Mouse (Mus musculus) splenic B cell, adult 2 months (primary cell): ENCODE data around the gene Gsn.

Experiments
- DNase-seq: peaks from one replicate; pipeline ENCODE4 v3.0.0-alpha.2; 2011; ENCODE audit warnings: low read depth, low spot score
- H3K27me3 ChIP-seq: 2 replicates; pipeline ENCODE4 v1.6.1; 2012; ENCODE audit warnings: mild to moderate bottlenecking, low read length, moderate library complexity, mixed read lengths; ENCODE audit not compliant: control insufficient read depth, poor library complexity, insufficient read depth, severe bottlenecking
- H3K36me3 ChIP-seq: 2 replicates; pipeline ENCODE4 v1.6.1; 2012; ENCODE audit warnings: mild to moderate bottlenecking, low read length, moderate library complexity, mixed read lengths; ENCODE audit not compliant: control insufficient read depth, poor library complexity, insufficient read depth, severe bottlenecking

Gene Gsn

GRCm38 (mm10) chr2:35255885-35256833, at the start of gene Gsn:
Gsn (plus strand) TSS chr2:35256380.
- DNase-seq = peak; percentile 79

GRCm38 (mm10) chr2:35206761-35207160, 49.4 kb upstream of the Gsn start:
- H3K27me3 ChIP-seq = no peaks in the 10 kb centered on the region
- DNase-seq = no peak
- H3K36me3 ChIP-seq = no peaks in the 10 kb centered on the region

More at GRCm38 (mm10) chr2:35255885-35256833, at the start of gene Gsn:
- H3K36me3 ChIP-seq = no peaks in the 10 kb centered on the region
- H3K27me3 ChIP-seq = no peaks in the 10 kb centered on the region

DNA sequence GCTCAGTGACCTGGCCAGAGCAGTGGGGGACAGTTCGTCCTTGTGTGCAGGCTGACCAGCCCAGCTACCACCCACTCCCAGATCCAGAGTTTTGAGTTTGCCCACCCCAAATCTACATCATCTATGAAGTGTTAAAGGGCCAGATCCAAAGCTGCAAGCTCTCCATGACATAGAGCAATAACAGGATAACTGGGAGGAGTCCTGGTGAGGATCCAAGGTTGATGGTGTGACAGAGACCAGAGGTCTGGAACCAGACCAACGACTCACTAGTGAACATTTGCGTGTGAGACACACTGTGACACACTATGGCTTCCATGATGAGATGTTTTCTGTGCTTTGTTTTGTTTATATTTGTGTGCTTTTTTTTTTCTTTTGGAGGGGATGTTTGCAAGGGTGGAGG, 48.1 kb upstream of the Gsn start:
- H3K36me3 ChIP-seq = no peaks in the 10 kb centered on the region
- no peak for DNase-seq
- no peaks in the 10 kb centered on the region for H3K27me3 ChIP-seq

DNA sequence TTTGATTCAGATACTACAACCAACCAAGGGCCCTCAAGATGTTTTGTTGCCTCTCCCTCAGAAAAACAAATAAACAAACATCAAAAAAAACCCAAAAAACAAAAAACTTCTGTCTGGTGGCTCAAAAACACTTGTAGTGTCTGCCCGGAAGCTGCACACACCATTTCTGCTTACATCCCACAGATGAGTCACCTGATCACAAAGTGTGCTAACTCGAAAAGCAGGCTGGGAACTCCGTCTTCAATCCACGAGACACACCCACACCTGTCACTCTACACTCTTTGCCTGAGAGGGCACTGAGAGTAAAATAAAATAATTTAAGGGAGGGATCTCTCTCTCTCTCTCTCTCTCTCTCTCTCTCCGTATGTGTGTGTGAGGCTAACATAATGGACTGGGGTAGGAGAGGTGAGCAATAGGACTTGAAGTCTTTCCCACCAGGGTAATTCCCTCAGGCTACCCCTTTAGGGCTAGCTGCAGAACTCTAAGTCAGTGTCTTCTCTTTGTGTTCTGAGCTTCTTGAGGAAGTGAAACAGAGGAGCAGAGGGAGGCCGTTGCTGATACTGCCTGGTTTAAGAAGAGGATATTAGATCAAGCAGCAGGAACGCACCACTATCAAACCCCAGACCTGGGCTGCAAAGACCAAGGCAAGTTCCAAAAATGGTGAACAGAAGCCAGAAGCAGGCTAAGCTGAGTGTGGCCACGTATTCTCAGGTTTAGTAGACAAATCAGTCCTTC, 47.1 kb upstream of the Gsn start:
- no peaks in the 10 kb centered on the region for H3K36me3 ChIP-seq
- DNase-seq = peak; percentile 77
- H3K27me3 ChIP-seq = no peaks in the 10 kb centered on the region

GRCm38 (mm10) chr2:35211681-35212080, 44.5 kb upstream of the Gsn start:
- Histone ChIP-seq H3K27me3 (no peaks in the 10 kb centered on the region; the same call in 1 of the 2 replicates), H3K36me3 (no peaks in the 10 kb centered on the region)
- no peak for DNase-seq

- DNase-seq = no peak
- H3K36me3 ChIP-seq = no peaks in the 10 kb centered on the region
- H3K27me3 ChIP-seq = no peaks in the 10 kb centered on the region; the same call in 1 of the 2 replicates
Observed at GRCm38 (mm10) chr2:35213345-35213910, 42.8 kb upstream of the Gsn start.

- H3K27me3 ChIP-seq = no peaks in the 10 kb centered on the region; the same call in 1 of the 2 replicates
Observed at GRCm38 (mm10) chr2:35214881-35215358, 41.3 kb upstream of the Gsn start.

GRCm38 (mm10) chr2:35215363-35215762, 40.8 kb upstream of the Gsn start:
- Histone ChIP-seq H3K36me3 (no peaks in the 10 kb centered on the region), H3K27me3 (no peaks in the 10 kb centered on the region; the same call in 1 of the 2 replicates)
- DNase-seq = no peak

More at GRCm38 (mm10) chr2:35214881-35215358, 41.3 kb upstream of the Gsn start:
- peak; percentile 83 for DNase-seq
- H3K36me3 ChIP-seq = no peaks in the 10 kb centered on the region

GRCm38 (mm10) chr2:35216701-35217100, 39.5 kb upstream of the Gsn start:
- no peaks in the 10 kb centered on the region for H3K36me3 ChIP-seq
- H3K27me3 ChIP-seq = no peaks in the 10 kb centered on the region; the same call in 1 of the 2 replicates
- DNase-seq = no peak

DNA sequence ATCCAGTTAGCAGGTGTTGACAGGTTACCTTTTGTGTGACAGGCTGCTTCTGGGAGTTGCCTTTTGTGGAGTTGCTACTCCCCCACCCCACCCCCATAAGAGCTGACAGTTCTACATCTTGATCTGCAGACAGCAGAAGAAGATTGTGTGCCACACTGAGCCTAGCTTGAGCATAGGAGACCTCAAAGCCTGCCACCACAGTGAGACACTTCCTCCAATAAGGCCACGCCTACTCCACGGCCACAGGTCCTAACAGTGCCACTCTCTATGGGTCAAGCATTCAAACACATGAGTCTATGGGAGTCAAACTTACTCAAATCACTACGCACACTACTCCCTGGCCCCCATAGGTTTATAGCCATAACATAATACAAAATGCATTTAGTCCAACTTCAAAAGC, 37.4 kb upstream of the Gsn start:
- Histone ChIP-seq H3K36me3 (no peaks in the 10 kb centered on the region), H3K27me3 (no peaks in the 10 kb centered on the region; the same call in 1 of the 2 replicates)
- DNase-seq = no peak

DNA sequence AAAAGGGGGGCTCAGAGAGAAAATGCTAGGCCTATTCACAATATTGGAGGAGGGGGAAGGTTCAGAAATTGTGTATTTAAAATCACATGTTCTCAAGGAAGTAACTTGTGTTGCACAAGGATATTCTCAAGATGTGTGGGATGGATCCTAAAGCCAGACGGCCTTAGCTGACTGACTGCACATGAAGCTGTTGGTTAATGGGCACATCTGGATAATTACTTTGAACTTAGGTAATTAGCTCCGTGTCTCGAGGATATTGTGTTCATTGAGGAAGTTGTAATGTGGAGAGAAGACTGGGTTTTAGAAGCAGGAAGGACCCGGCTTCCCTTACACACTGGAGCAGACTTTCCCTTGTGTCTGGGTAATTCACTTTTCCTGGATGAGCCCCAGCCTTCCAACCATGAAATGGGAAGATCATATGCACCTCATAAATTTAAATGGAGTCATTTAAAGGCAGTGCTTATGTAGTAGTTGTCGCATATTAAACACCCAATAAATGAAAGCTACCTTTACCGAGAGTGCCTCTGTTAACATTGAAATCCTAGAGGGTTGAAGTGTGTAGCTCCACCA, 33.3 kb upstream of the Gsn start:
- Histone ChIP-seq H3K36me3 (no peaks in the 10 kb centered on the region), H3K27me3 (no peaks in the 10 kb centered on the region)
- DNase-seq = no peak

DNA sequence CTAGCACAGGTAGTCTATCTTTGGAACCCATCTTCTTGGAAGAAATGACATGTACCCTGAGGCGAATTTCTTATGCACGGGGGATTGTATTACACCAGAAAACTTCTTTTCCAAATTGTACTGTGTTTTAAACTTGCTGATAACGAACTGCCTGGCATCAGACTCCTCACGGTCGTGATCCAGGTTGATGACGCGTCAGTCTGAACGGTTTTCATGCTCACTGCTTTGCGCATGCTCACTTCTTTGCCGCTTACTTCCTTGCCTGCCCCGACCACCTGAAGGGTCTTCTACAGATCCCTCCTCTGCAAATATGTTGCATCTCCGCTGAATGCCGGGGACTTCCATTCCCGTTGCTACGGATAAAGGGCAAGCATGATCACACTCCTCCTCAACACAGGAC, 31.9 kb upstream of the Gsn start:
- H3K27me3 ChIP-seq = no peaks in the 10 kb centered on the region
- no peak for DNase-seq
- H3K36me3 ChIP-seq = no peaks in the 10 kb centered on the region

DNA sequence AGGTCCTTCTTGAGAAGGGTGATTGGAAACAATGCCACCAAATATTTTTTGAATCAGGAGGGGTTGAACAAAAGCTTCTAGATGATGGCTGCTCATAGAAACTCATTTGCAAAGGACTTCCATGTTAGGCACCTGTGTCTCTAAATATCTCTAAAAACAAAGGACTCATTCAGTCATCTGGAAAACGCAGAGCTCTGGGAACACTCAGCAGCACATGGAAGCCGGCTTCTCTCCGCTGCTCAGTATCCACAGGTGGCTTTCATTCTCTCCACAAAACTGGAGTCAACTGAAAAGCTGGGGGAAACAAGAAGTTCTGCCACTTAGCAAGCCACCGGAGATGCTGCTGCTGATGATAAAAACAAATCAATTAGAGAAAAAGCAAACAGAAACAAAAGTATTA, 28.0 kb upstream of the Gsn start:
- DNase-seq = no peak
- Histone ChIP-seq H3K36me3 (no peaks in the 10 kb centered on the region), H3K27me3 (no peaks in the 10 kb centered on the region)

GRCm38 (mm10) chr2:35230215-35230614, 26.0 kb upstream of the Gsn start:
- DNase-seq = no peak
- Histone ChIP-seq H3K27me3 (no peaks in the 10 kb centered on the region), H3K36me3 (no peaks in the 10 kb centered on the region)
